Mouse (Mus musculus) limb, embryonic 11.5 days (tissue): ENCODE data around the gene Cdc26. TPM values are rescaled to one million over a fixed set of nuclear protein-coding genes. Genes with fewer than 3 reads are reported as not detected.

ENCODE experiments used
- ATAC-seq: fragments of 200-750 bp; cut with Nextera tagmentation; 2 replicates; pipeline ENCODE4 v1.8.0; 2017; ENCODE audit warnings: low read depth; ENCODE audit not compliant: insufficient number of reproducible peaks, low FRiP score, low TSS enrichment
- DNase-seq: peaks from one replicate; pipeline ENCODE4 v3.0.0-alpha.2; 2015; ENCODE audit warnings: low spot score
- H3K27ac ChIP-seq: fragments of 300-500 bp; sonication (generic); replicated peaks from 2 replicates; pipeline ENCODE4 v1.5.1; 2014; ENCODE audit warnings: low read depth, mild to moderate bottlenecking, low read length
- H3K27me3 ChIP-seq: fragments of 300-500 bp; sonication (generic); 2 replicates; pipeline ENCODE4 v1.6.1; 2014; ENCODE audit warnings: mild to moderate bottlenecking, low read length, mixed read lengths; ENCODE audit not compliant: control insufficient read depth, insufficient read depth
- H3K36me3 ChIP-seq: fragments of 300-500 bp; sonication (generic); 2 replicates; pipeline ENCODE4 v1.6.1; 2014; ENCODE audit warnings: mild to moderate bottlenecking, low read length, moderate library complexity, mixed read lengths; ENCODE audit not compliant: control insufficient read depth, insufficient read depth
- H3K4me1 ChIP-seq: fragments of 300-500 bp; sonication (generic); 2 replicates; pipeline ENCODE4 v1.6.1; 2014; ENCODE audit warnings: low read length, mixed read lengths; ENCODE audit not compliant: control insufficient read depth, insufficient read depth
- H3K4me2 ChIP-seq: fragments of 300-500 bp; sonication (generic); 2 replicates; pipeline ENCODE4 v1.6.1; 2014; ENCODE audit warnings: low read depth, mild to moderate bottlenecking, moderate library complexity; ENCODE audit not compliant: severe bottlenecking
- H3K4me3 ChIP-seq: fragments of 300-500 bp; sonication (generic); 2 replicates; pipeline ENCODE4 v1.5.1; 2014; ENCODE audit warnings: low read depth, low read length
- H3K9ac ChIP-seq: fragments of 300-500 bp; sonication (generic); 2 replicates; pipeline ENCODE4 v1.6.1; 2014; ENCODE audit warnings: mild to moderate bottlenecking, low read length
- H3K9me3 ChIP-seq: fragments of 300-500 bp; sonication (generic); 2 replicates; pipeline ENCODE4 v1.6.1; 2016; ENCODE audit warnings: low read length; ENCODE audit not compliant: control insufficient read depth
- WGBS: fragments of 180-500 bp; shearing (Covaris S2); extraction: QIAGEN DNeasy Blood & Tissue Kit; methylation state at CpG from one replicate; pipeline ENCODE4 v1.1.7; 2014; 5-methylcytosine and 5-hydroxymethylcytosine counted together
- polyA plus RNA-seq: library from polyadenylated mRNA; unstranded; fragments of >200 nt; fragmentation: Nextera tagmentation; extraction: Ambion mirVana; gene quantifications from 2 replicates; pipeline ENCODE4 v1.2.1, GENCODE M21; 2014

Gene Cdc26
- polyA plus RNA-seq, 1 experiment from 2014 or later, result 254 TPM

DNA sequence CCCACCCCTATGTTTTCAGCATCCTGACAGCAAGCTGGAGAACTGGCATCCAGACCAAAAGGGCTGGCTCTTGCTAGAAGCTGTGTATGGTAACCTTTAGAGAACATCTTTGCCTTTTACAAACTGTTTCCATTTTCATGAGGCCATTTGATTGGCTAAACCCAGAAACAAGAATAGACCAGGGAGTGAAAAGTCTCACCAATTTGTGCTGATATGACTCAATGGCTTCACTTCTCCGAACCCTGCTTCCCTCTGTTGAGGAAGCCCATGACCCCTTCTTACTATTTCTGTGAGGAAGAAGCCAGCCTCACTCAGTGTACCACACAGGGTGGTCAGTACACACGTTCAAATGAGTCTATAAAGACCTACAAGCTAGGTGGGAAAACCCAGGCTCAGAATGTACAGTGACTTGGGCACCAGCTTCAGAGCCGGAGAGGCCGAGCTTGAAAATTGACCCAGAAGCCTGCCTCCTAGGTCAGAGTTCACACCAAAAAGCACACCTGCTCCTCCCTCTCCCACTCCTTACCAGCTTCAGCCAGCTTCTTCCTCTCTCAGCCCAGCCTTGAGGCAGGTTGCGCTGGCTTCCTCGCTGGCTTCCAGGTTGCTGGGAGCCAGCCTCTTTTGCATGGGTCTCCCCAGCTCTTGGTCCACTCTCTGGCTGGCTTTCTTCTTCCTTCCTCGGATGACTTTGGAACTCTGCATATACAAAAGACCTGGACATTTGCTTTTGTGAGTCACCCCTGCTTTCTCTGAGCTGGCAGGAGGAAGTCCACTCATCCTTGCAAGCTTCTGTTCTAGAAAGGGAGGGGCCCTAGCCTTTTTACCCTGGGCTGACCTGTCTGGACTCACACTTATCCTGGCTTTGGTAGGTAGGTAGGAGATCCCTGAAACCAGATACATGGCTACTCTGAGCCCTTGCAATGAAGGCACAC lies 25.8 kb upstream of the Cdc26 start:
- Histone ChIP-seq H3K4me1 (no peaks in the 10 kb centered on the region), H3K4me2 (no peak overlapping the region), H3K36me3 (no peaks in the 10 kb centered on the region), H3K9me3 (no peaks in the 10 kb centered on the region), H3K27me3 (no peaks in the 10 kb centered on the region), H3K9ac (no peak overlapping the region), H3K27ac (no peak overlapping the region), H3K4me3 (no peak overlapping the region)
- no peak for DNase-seq
- ATAC-seq, result no peak
- 77% methylated on average over 7 of the region's 7 CpGs for WGBS

DNA sequence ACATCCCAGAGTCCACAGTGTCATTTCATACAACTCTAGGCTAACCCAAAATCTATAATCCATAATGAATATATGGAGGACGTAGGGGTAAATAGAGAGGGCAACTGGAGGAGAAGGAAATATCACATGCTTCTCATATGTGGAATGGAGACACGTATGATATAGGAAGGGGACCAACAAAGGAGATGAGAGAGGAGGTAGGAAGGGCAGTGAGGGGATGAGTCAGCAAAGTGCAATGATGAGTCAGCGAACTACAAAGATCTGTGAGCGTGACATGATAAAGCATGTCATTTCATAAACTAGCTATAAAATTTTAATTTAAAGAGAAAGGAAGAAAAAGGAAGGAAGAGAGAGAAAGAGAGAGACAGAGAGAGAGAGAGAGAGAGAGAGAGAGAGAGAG lies 23.1 kb upstream of the Cdc26 start:
- no peak for ATAC-seq

DNA sequence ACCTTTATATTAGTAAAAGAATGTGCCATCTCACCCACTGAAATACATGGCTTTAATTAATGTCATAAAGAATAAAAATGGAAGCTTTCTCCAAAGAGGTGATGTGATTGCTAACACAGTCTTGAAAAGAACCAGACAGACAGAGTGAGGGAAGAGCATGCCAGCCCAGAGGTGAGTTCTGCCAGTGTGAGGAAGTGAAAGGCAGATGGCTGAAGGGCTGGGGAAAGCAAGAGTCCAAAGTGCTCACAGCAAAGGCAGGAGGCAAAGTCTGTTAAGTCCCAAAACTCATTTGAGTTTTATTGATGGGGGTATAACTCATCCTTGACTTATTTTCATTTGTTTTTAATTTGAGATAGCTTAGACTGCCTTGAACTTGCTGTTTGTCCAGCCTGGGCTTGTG lies 22.2 kb upstream of the Cdc26 start:
- Histone ChIP-seq H3K27ac (no peak overlapping the region), H3K4me2 (no peak overlapping the region), H3K9me3 (no peaks in the 10 kb centered on the region), H3K9ac (no peak overlapping the region), H3K4me3 (no peak overlapping the region), H3K36me3 (no peaks in the 10 kb centered on the region), H3K4me1 (no peaks in the 10 kb centered on the region), H3K27me3 (no peaks in the 10 kb centered on the region)
- no peak for ATAC-seq
- no peak for DNase-seq

More for the DNA sequence above, 23.1 kb upstream of the Cdc26 start:
- H3K4me2 ChIP-seq, result no peak overlapping the region
- no peaks in the 10 kb centered on the region for H3K36me3 ChIP-seq
- no peaks in the 10 kb centered on the region for H3K4me1 ChIP-seq
- no peak overlapping the region for H3K27ac ChIP-seq
- no peaks in the 10 kb centered on the region for H3K9me3 ChIP-seq
- no peak for DNase-seq
- H3K4me3 ChIP-seq, result no peak overlapping the region
- H3K27me3 ChIP-seq, result no peaks in the 10 kb centered on the region
- no peak overlapping the region for H3K9ac ChIP-seq
- 85% methylated on average over 4 of the region's 4 CpGs for WGBS

DNA sequence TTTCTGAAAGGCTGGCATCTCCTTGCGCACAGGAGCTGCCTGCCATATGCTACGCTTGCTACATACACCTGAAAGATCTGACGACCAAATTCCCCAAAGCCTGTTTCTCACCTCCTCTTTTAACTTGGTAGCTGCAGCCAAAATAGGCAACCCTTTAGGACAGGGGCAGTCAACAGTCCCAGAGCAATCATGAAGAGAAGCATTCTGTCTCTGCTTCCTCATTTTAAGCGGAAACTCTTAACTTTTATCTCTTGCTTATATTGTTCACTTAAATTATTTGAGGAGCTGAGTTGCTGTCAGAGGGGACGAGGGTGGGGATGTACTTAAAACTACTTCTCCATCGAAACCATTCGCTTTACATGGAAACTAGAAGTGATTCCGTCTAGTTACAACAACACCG lies 21.2 kb upstream of the Cdc26 start:
- 89% methylated on average over 9 of the region's 9 CpGs for WGBS

DNA sequence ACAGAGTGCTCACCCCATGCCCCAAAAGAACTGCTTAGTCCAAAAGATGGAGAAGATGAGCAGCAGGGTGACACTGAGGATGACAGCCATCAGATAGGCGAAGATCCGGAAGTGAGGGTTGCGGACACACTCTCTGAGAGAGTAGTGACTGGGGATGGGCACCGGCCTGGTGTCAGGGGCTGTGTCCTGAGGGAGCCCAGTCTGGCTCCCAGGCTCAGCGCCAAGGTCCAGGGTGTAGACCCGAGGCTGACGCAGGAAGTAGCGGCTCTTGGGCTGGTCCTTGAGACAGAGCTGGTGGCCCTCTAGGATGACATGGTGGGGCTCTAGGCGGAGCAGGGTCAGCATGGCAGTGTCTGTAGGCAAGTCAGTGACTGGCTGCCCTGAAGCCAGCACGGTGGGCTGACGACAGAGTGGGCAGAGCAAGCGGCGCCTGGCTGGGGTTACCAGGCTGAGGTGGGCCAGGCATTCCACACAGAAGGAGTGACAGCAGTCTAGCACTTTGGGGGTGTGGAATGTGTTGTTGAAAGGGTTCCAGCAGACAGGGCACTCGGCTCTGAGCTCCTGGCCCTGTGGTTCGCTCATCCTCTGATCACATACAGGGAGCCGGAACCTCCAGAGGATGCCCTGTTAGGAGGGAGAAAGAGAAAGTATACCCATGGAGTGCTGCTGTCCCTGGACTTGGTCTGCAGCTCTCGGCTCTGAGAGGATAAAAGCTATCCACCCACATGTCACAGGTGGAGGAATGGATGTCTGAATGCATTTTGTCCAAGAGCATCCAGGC lies 19.7 kb upstream of the Cdc26 start:
- peaks cover 15% of the 10 kb centered on the region for H3K36me3 ChIP-seq
- no peak for DNase-seq
- no peaks in the 10 kb centered on the region for H3K9me3 ChIP-seq
- H3K4me1 ChIP-seq, result no peaks in the 10 kb centered on the region
- H3K27me3 ChIP-seq, result no peaks in the 10 kb centered on the region
- no peak overlapping the region for H3K27ac ChIP-seq
- no peak overlapping the region for H3K4me3 ChIP-seq
- H3K4me2 ChIP-seq, result no peak overlapping the region
- WGBS, result 73% methylated on average over 17 of the region's 17 CpGs
- 0 out of 2 replicates have a peak, but pooled peaks have one; percentile 26 for ATAC-seq
- no peak overlapping the region for H3K9ac ChIP-seq

More for the DNA sequence above, 21.2 kb upstream of the Cdc26 start:
- Histone ChIP-seq H3K36me3 (peaks cover 5% of the 10 kb centered on the region; the same call in 1 of the 2 replicates), H3K27me3 (no peaks in the 10 kb centered on the region), H3K9ac (no peak overlapping the region), H3K4me2 (no peak overlapping the region), H3K27ac (no peak overlapping the region), H3K4me3 (no peak overlapping the region), H3K9me3 (no peaks in the 10 kb centered on the region), H3K4me1 (no peaks in the 10 kb centered on the region)
- ATAC-seq (no peak), DNase-seq (no peak)

DNA sequence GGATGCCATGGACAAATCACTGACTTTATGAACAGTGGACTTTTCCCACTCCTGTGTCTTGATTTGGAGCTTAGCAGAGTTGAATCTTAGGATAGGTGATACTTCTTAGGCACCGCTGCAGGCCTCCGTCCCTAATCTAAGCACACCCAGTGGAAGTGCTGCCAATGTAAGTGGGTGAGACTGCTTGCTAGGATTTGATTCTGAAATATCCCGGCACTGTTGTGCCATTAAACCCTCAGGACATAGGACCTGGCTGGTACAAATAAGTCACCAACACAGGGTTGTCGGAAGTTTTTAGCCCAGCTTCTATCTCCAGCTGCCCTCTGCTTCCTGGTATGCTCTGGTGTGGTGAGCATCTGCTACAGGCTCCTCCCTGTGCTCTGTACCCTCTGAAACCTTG lies 17.4 kb upstream of the Cdc26 start:
- DNase-seq, result no peak
- Histone ChIP-seq H3K9ac (no peak overlapping the region), H3K27me3 (no peaks in the 10 kb centered on the region), H3K36me3 (peaks cover 30% of the 10 kb centered on the region), H3K9me3 (no peaks in the 10 kb centered on the region), H3K4me1 (no peaks in the 10 kb centered on the region), H3K4me2 (no peak overlapping the region), H3K4me3 (no peak overlapping the region), H3K27ac (no peak overlapping the region)
- ATAC-seq, result no peak
- 94% methylated on average over 4 of the region's 4 CpGs for WGBS

DNA sequence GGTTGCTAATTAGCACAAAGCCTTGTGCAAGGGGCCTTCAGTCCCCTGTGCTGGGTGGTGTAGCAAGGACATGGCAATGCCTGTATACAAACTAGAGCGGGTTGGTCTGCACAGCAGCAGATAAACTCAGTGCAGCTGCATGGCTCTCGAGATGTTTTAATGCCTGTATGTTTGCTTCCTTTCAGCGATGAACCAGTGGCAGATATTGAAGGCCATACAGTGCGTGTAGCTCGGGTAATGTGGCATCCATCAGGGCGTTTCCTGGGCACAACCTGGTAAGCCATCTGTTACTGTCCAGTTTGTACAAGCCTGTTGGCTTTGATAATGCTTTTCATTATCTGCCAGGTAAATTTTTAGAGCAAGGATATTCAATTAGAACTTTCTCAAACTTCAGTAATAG lies 10.6 kb upstream of the Cdc26 start:
- Histone ChIP-seq H3K9me3 (no peaks in the 10 kb centered on the region), H3K36me3 (peaks cover 42% of the 10 kb centered on the region), H3K9ac (no peak overlapping the region), H3K27me3 (no peaks in the 10 kb centered on the region), H3K4me2 (no peak overlapping the region), H3K27ac (no peak overlapping the region), H3K4me3 (no peak overlapping the region), H3K4me1 (no peaks in the 10 kb centered on the region)
- DNase-seq (no peak), ATAC-seq (no peak)
- 97% methylated on average over 6 of the region's 6 CpGs for WGBS

DNA sequence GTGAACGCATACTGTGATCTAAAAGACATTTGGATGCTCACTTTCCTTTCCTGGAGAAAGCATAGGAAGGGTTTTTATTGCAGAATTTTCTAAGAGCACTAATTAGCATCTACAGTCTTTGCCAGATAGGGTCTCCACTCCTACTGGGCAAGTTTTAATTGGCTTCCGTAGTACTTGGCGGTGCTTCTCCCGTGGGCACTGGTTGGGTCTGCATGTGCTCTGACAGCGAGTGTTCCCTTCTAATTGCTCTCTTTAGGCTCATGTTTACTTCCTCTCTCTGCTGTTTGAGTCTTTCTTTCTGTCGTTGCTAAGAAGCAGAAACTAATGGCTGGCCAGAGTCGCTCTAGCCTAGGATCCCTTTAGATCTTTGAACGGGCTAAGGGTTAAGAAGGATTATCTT lies 10.0 kb upstream of the Cdc26 start:
- 81% methylated on average over 8 of the region's 8 CpGs for WGBS
- no peaks in the 10 kb centered on the region for H3K27me3 ChIP-seq
- no peaks in the 10 kb centered on the region for H3K9me3 ChIP-seq
- H3K4me2 ChIP-seq, result no peak overlapping the region
- DNase-seq (no peak), ATAC-seq (no peak)
- H3K4me1 ChIP-seq, result no peaks in the 10 kb centered on the region
- H3K36me3 ChIP-seq, result peaks cover 36% of the 10 kb centered on the region
- H3K27ac ChIP-seq, result no peak overlapping the region
- H3K9ac ChIP-seq, result no peak overlapping the region
- H3K4me3 ChIP-seq, result no peak overlapping the region
